Mouse (Mus musculus) heart, embryonic 14.5 days (tissue): Measurements from ENCODE around the gene Acy3. TPM values are rescaled to one million over a fixed set of nuclear protein-coding genes. Genes with fewer than 3 reads are reported as not detected.
"Not testable (repeated sequence)": the region's sequence is repeated elsewhere in the genome, so short reads cannot be mapped to it uniquely, and the experiment has no call there.

Experiments
- ATAC-seq: fragments of 200-750 bp; cut with Nextera tagmentation; 2 replicates; pipeline ENCODE4 v1.8.0; 2017; ENCODE audit warnings: low read depth, moderate TSS enrichment; ENCODE audit not compliant: insufficient number of reproducible peaks, insufficient read depth, low FRiP score
- H3K27ac ChIP-seq, 2 experiments: fragments of 200-500 bp in 1 of 2; fragments of 300-500 bp in 1 of 2; sonication (generic) in 1 of 2; replicated peaks in 1 of 2; 2 replicates each; pipeline ENCODE4 v1.5.1; 2012 to 2014; ENCODE audit warnings: low read depth in 2 of 2, low read length in 2 of 2, control low read depth in 1 of 2, mild to moderate bottlenecking in 1 of 2, mixed read lengths in 1 of 2; ENCODE audit not compliant: control insufficient read depth in 1 of 2, insufficient read depth in 1 of 2
- H3K27me3 ChIP-seq: fragments of 300-500 bp; sonication (generic); 2 replicates; pipeline ENCODE4 v1.6.1; 2014; ENCODE audit warnings: mild to moderate bottlenecking, low read length, control low read depth; ENCODE audit not compliant: control insufficient read depth, insufficient read depth
- H3K36me3 ChIP-seq: fragments of 300-500 bp; sonication (generic); 2 replicates; pipeline ENCODE4 v1.6.1; 2014; ENCODE audit warnings: mild to moderate bottlenecking, control low read depth, low read length, mixed read lengths; ENCODE audit not compliant: control insufficient read depth, insufficient read depth
- H3K4me1 ChIP-seq, 2 experiments: fragments of 200-500 bp in 1 of 2; fragments of 300-500 bp in 1 of 2; sonication (generic) in 1 of 2; 2 replicates each; pipeline ENCODE4 v1.6.1; 2012 to 2014; ENCODE audit warnings: low read length in 2 of 2, control low read depth in 1 of 2, mixed read lengths in 1 of 2; ENCODE audit not compliant: control insufficient read depth in 2 of 2, insufficient read depth in 2 of 2
- H3K4me2 ChIP-seq: fragments of 300-500 bp; sonication (generic); 2 replicates; pipeline ENCODE4 v1.6.1; 2014; ENCODE audit warnings: mild to moderate bottlenecking, low read length
- H3K4me3 ChIP-seq, 2 experiments: fragments of 200-500 bp in 1 of 2; fragments of 300-500 bp in 1 of 2; sonication (generic) in 1 of 2; 2 replicates each; pipeline ENCODE4 v1.5.1; 2012 to 2014; ENCODE audit warnings: low read length in 2 of 2, mild to moderate bottlenecking in 2 of 2, control low read depth in 1 of 2, low read depth in 1 of 2, moderate library complexity in 1 of 2; ENCODE audit not compliant: control insufficient read depth in 1 of 2, insufficient read depth in 1 of 2
- H3K9ac ChIP-seq: fragments of 300-500 bp; sonication (generic); 2 replicates; pipeline ENCODE4 v1.6.1; 2014; ENCODE audit warnings: mild to moderate bottlenecking, low read length
- H3K9me3 ChIP-seq: fragments of 300-500 bp; sonication (generic); 2 replicates; pipeline ENCODE4 v1.6.1; 2016; ENCODE audit warnings: low read length, control low read depth; ENCODE audit not compliant: control insufficient read depth
- whole genome bisulfite sequencing: fragments of 180-500 bp; shearing (Covaris S2); extraction: QIAGEN DNeasy Blood & Tissue Kit; methylation state at CpG from one replicate; pipeline ENCODE4 v1.1.7; 2014; 5-methylcytosine and 5-hydroxymethylcytosine counted together
- polyA plus RNA-seq: library from polyadenylated mRNA; unstranded; fragments of >200 nt; fragmentation: Nextera tagmentation; extraction: Ambion mirVana; gene quantifications from 2 replicates; pipeline ENCODE4 v1.2.1, GENCODE M21; 2014

Acy3 gene
- polyA plus RNA-seq, 1 experiment from 2014 or later: 13.1 TPM

GRCm38 (mm10) chr19:3959030-3959429, 27.3 kb upstream of the Acy3 start:
- Histone ChIP-seq H3K4me2 (no peak overlapping the region), H3K27me3 (0 out of 2 replicates have a peak, but pooled peaks cover 3% of the 10 kb centered on the region), H3K36me3 (no peaks in the 10 kb centered on the region), H3K4me1 (peaks cover 0 to 6% of the 10 kb centered on the region in 2 experiments; a peak in 1 of 4 replicates), H3K4me3 (no peak overlapping the region), H3K9me3 (no peaks in the 10 kb centered on the region), H3K9ac (no peak overlapping the region), H3K27ac (no peak overlapping the region)
- no peak for ATAC-seq

- Histone ChIP-seq H3K36me3 (no peaks in the 10 kb centered on the region), H3K4me3 (no peak overlapping the region), H3K9me3 (no peaks in the 10 kb centered on the region), H3K4me2 (no peak overlapping the region), H3K9ac (no peak overlapping the region), H3K27ac (no peak overlapping the region), H3K27me3 (0 out of 2 replicates have a peak, but pooled peaks cover 3% of the 10 kb centered on the region), H3K4me1 (peaks cover 0 to 6% of the 10 kb centered on the region in 2 experiments; a peak in 1 of 4 replicates)
- 82% methylated on average over 5 of the region's 5 CpGs for WGBS
- ATAC-seq: no peak
These were observed 26.2 kb upstream of the Acy3 start for GRCm38 (mm10) chr19:3960211-3960610.

- not testable (repeated sequence) for ATAC-seq, H3K4me1 ChIP-seq, H3K4me3 ChIP-seq, H3K9ac ChIP-seq, H3K27ac ChIP-seq, H3K36me3 ChIP-seq, H3K9me3 ChIP-seq, H3K4me2 ChIP-seq, H3K27me3 ChIP-seq
- whole genome bisulfite sequencing: 67% methylated on average over 6 of the region's 6 CpGs
These were observed 24.6 kb upstream of the Acy3 start for GRCm38 (mm10) chr19:3961805-3962204.

- Histone ChIP-seq H3K4me2 (no peak overlapping the region), H3K9ac (no peak overlapping the region), H3K36me3 (no peaks in the 10 kb centered on the region), H3K27ac (no peak overlapping the region), H3K4me3 (no peak overlapping the region), H3K9me3 (no peaks in the 10 kb centered on the region), H3K4me1 (peaks cover 0 to 5% of the 10 kb centered on the region in 2 experiments; a peak in 2 of 4 replicates), H3K27me3 (no peaks in the 10 kb centered on the region)
- 18% methylated on average over 2 of the region's 2 CpGs for WGBS
- no peak for ATAC-seq
These were observed 23.9 kb upstream of the Acy3 start for GRCm38 (mm10) chr19:3962469-3962868.

- Histone ChIP-seq H3K9ac (no peak overlapping the region), H3K27me3 (no peaks in the 10 kb centered on the region), H3K4me3 (no peak overlapping the region), H3K9me3 (no peaks in the 10 kb centered on the region), H3K4me1 (peaks cover 2 to 5% of the 10 kb centered on the region in 2 experiments; a peak in 3 of 4 replicates), H3K27ac (no peak overlapping the region), H3K36me3 (no peaks in the 10 kb centered on the region), H3K4me2 (no peak overlapping the region)
- WGBS: 72% methylated on average over 4 of the region's 4 CpGs
- ATAC-seq: no peak
These were observed 22.3 kb upstream of the Acy3 start for GRCm38 (mm10) chr19:3964030-3964429.

GRCm38 (mm10) chr19:3966330-3967075, 19.9 kb upstream of the Acy3 start:
- 64% methylated on average over 11 of the region's 11 CpGs for WGBS

GRCm38 (mm10) chr19:3967258-3967657, 19.1 kb upstream of the Acy3 start:
- peaks cover 3 to 5% of the 10 kb centered on the region in 2 experiments; a peak in 3 of 4 replicates for H3K4me1 ChIP-seq
- whole genome bisulfite sequencing: 28% methylated on average over 3 of the region's 3 CpGs
- H3K4me3 ChIP-seq: no peak overlapping the region
- no peaks in the 10 kb centered on the region for H3K36me3 ChIP-seq
- H3K4me2 ChIP-seq: no peak overlapping the region
- no peaks in the 10 kb centered on the region for H3K9me3 ChIP-seq
- H3K9ac ChIP-seq: no peak overlapping the region
- ATAC-seq: no peak
- no peaks in the 10 kb centered on the region for H3K27me3 ChIP-seq
- no peak overlapping the region for H3K27ac ChIP-seq

More at GRCm38 (mm10) chr19:3966330-3967075, 19.9 kb upstream of the Acy3 start:
- H3K4me2 ChIP-seq: no peak overlapping the region
- no peak overlapping the region for H3K4me3 ChIP-seq
- H3K4me1 ChIP-seq: peaks cover 3 to 5% of the 10 kb centered on the region in 2 experiments; a peak in 3 of 4 replicates
- no peak overlapping the region for H3K9ac ChIP-seq
- ATAC-seq: no peak
- no peaks in the 10 kb centered on the region for H3K36me3 ChIP-seq
- no peaks in the 10 kb centered on the region for H3K27me3 ChIP-seq
- no peak overlapping the region for H3K27ac ChIP-seq
- H3K9me3 ChIP-seq: no peaks in the 10 kb centered on the region
